Mouse (Mus musculus) liver, postnatal 0 days (tissue): Measurements from ENCODE around the gene Tal1.

ENCODE experiments used
- CTCF ChIP-seq: sonication (generic); IDR thresholded peaks from 2 replicates; pipeline ENCODE4 v1.5.1; 2016; ENCODE audit warnings: antibody characterized with exemption, low read depth
- EP300 ChIP-seq: IDR thresholded peaks from 2 replicates; pipeline ENCODE4 v1.6.1; 2016; ENCODE audit warnings: antibody characterized with exemption, low read depth, mild to moderate bottlenecking

DNA sequence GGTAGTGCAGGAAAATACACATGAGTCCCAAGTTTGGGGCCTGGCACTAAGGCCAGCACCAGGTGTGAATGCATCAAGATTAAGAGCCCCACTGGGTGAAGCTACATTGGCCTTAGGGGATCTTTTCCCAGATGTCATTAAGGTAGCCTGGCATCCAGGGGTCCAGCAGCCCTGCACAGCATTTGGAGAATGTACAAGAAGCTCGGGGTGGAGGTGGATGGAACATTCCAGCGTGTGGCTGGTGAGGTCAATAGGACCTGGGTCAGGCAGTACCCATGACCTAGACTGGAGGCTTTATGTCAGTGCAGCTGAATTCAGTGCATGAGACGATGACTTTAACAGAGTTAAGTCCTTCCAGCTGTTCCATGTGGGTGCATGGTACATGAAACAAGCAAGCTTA is 35.6 kb downstream of the Tal1 start:
- TF ChIP-seq CTCF, result no peak
- no peak for TF ChIP-seq EP300
